Mouse (Mus musculus): ENCODE measurements around the gene Oosp2.

The Oosp2 gene

DNA sequence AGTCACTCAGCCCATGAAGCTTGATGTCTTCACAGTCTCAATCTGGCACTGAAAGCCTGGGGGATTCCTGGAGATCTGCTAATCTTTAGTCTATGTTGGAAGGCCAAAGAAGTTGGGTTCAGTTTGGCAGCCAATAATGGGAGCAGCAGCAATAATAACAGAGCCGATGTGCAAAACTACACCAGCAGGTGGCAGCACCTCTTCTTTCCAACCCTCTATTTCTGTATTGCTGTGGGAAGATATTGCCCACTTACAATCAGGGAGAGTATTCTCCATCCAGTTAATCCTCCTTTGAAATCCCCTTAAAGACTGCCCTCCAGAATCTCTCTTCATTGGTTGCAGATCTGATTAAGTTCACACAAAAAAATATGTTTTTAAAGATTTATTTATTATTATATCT is 52.2 kb downstream of the Oosp2 start:
- peak; percentile 44 to 53 for DNase-seq (ENCODE audit: low read depth in 2 of 2, low spot score in 2 of 2)

DNA sequence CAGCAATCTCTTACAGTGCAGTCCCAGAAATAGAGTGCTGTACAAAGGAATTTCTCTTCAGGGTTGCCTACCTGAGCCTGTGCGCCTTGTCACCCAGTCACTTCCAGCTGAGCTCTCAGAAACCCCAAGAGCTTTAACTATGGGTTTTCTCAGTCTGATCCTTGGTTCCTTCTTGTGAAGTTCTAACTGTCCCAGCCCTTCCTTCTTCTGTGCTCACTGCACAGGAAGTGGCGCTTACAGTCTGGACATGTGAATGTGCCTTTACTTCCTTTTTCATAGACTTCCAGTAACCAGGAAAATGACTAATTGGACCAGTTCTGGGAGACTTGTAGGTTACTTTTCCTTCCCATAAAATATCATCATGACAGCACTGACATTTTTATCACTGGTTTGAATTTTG is 55.8 kb downstream of the Oosp2 start, which contains the start of gene Ms4a6d:
Ms4a6d (minus strand) TSS at position 247 of the 400 bp plus-strand sequence.
- no peak for DNase-seq (ENCODE audit: low read depth in 2 of 2, low spot score in 2 of 2)

DNA sequence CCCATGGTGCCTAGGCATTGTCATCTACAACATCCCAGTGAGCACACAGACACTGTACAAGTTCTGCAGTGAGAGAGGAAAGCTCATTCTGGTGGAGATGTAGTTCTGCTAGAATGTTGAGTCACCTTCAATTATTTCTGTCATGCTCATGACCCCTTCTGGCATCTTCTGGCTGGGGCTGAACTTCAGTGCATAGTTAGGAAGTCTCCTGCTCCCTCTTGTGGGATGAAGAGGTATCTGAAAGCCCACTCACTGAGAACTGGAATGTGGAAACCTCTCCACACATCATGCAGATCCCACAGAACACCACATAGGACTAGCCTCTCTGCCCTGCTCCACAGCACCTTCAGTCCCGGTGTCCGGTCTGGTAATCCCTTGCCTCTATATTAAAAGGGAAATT is 58.3 kb downstream of the Oosp2 start:
- DNase-seq (ENCODE audit: low read depth in 2 of 2, low spot score in 2 of 2) = peak; percentile 69 to 73

DNA sequence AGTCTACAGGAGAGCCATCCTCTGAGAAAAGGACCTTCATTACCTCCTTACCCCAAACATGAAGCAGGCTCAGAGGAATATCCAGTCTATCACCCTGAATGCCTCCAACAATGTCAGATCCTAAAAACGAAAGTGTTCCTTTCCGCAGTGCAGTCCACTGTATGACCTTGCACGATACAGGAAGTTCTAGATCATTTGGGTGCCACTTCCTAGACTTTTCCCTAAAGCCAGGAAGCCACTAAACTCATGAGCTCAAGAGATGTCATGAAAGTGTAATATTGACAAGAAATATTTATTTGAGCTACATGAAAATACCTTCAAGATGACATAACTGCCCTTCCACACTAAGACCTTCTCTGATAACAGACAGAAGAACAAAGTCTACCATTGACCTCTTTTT is 59.0 kb downstream of the Oosp2 start:
- no peak for DNase-seq (ENCODE audit: low read depth in 2 of 2, low spot score in 2 of 2)
